Mouse (Mus musculus) liver, adult 2 months (tissue): ENCODE measurements at regions not wholly inside any gene's neighbourhood (a gene's known extent, or its start where the extent isn't known, plus 50 kb on each side); places are given as distances from the start of the nearest gene placed in this dataset.

ENCODE experiments used
- CTCF ChIP-seq: fragments of 200-500 bp; IDR thresholded peaks from 2 replicates; pipeline ENCODE4 v1.5.1; 2011; ENCODE audit warnings: low read depth, low read length, control low read depth
- POLR2A ChIP-seq: fragments of 200-500 bp; IDR thresholded peaks from 2 replicates; pipeline ENCODE4 v1.6.1; 2011; ENCODE audit warnings: low read length, control low read depth; ENCODE audit not compliant: insufficient read depth; ENCODE audit errors: extremely low read depth

DNA sequence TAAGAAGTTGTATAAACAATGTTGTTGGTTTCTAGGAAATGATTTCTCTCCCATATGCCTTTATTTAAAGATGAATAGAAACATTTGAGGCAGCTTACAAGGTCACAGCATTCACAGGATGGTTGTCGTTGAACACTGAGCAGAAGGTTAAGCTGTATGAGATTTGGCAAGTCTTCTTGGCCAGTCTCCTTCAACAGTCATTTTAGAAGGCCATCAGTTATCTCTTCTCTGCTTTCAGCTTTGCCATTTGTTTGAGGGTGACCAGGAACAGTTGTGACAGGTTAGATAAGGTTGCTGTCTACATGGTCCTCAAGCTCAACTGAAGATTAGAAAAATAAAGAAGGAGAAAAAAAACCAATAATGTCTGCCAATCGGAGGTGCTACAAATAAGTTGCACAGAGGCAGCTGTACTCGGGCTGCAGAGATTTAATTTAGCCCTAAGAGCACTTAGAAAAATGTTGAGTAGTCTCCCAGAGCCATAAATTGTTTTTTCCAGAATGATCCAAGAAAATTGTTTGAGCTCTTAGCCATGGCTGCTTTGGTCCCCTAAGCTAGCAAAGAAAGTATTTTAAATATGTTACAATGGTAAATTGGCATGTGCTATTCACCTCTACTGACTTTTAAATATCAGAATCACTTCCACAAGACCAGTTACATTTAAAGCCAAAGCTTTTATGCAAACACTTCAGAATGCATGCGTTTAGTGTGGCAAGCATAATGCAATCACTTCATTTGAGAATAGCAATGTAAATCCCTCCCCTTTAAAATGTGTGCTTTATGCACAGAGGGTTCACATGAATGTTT is 1025.6 kb downstream of the Diaph3 start:
- no peak for TF ChIP-seq CTCF
- TF ChIP-seq POLR2A, result no peak
